Mouse (Mus musculus) liver, adult 2 months (tissue): Measurements from ENCODE around the gene Mtor.

ENCODE experiments used
- CTCF ChIP-seq: fragments of 200-500 bp; IDR thresholded peaks from 2 replicates; pipeline ENCODE4 v1.5.1; 2011; ENCODE audit warnings: low read depth, low read length, control low read depth
- POLR2A ChIP-seq: fragments of 200-500 bp; IDR thresholded peaks from 2 replicates; pipeline ENCODE4 v1.6.1; 2011; ENCODE audit warnings: low read length, control low read depth; ENCODE audit not compliant: insufficient read depth; ENCODE audit errors: extremely low read depth

DNA sequence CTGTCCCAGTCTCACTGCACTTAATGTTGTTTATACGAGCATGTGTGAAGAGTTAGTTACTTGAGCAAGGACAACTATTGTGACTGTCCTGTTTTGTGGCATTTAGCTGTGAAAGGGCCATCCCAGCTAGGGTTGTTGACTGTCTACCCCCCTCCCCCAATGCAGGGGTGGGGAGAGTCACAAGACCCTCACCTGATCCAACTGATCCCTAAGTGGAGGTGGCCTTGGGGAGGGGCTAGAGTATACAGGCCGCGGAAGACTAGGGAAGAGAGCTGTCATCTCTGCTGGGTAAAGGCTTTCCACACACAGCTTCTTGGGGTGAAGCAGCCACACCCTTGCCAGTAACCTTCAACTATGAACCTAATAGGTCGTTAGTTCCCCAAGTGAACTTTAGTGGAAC lies 151.9 kb downstream of the Mtor start:
- no peak for TF ChIP-seq POLR2A
- no peak for TF ChIP-seq CTCF
